Mouse (Mus musculus) cerebellum, postnatal 10 days (tissue): ENCODE measurements around the gene Slc44a3.

ENCODE experiments used
- DNase-seq, 2 experiments: peaks; one replicate each; pipeline ENCODE4 v3.0.0; 2021; ENCODE audit warnings: mixed read lengths in 2 of 2

Slc44a3 gene

GRCm38 (mm10) chr3:121449527-121449926 is 82.7 kb downstream of the Slc44a3 start:
- no peak for DNase-seq

- no peak for DNase-seq
Measured at GRCm38 (mm10) chr3:121448606-121449005, 83.6 kb downstream of the Slc44a3 start.

GRCm38 (mm10) chr3:121448029-121448468 is 84.2 kb downstream of the Slc44a3 start:
- peak in 1 of 2 experiments; percentile 39 for DNase-seq

GRCm38 (mm10) chr3:121446454-121446853 is 85.8 kb downstream of the Slc44a3 start:
- no peak for DNase-seq

- no peak for DNase-seq
Measured at GRCm38 (mm10) chr3:121444414-121444813, 87.8 kb downstream of the Slc44a3 start.

- DNase-seq, result no peak
Measured at GRCm38 (mm10) chr3:121443861-121444271, 88.3 kb downstream of the Slc44a3 start.

GRCm38 (mm10) chr3:121442288-121442687 is 89.9 kb downstream of the Slc44a3 start:
- DNase-seq, result no peak

- no peak for DNase-seq
Measured at GRCm38 (mm10) chr3:121441504-121441903, 90.7 kb downstream of the Slc44a3 start.

- no peak for DNase-seq
Measured at GRCm38 (mm10) chr3:121439623-121440161, 92.5 kb downstream of the Slc44a3 start.

GRCm38 (mm10) chr3:121437996-121438395 is 94.2 kb downstream of the Slc44a3 start:
- no peak for DNase-seq

- no peak for DNase-seq
Measured at GRCm38 (mm10) chr3:121437070-121437469, 95.1 kb downstream of the Slc44a3 start.

- no peak for DNase-seq
Measured at GRCm38 (mm10) chr3:121435296-121435695, 96.9 kb downstream of the Slc44a3 start.

GRCm38 (mm10) chr3:121433968-121434533 is 98.2 kb downstream of the Slc44a3 start:
- no peak for DNase-seq

GRCm38 (mm10) chr3:121433359-121433758 is 98.8 kb downstream of the Slc44a3 start:
- DNase-seq, result no peak

GRCm38 (mm10) chr3:121430289-121430936 is 101.8 kb downstream of the Slc44a3 start:
- DNase-seq, result no peak

GRCm38 (mm10) chr3:121429469-121429868 is 102.7 kb downstream of the Slc44a3 start:
- DNase-seq, result no peak

GRCm38 (mm10) chr3:121428696-121429259 is 103.4 kb downstream of the Slc44a3 start:
- DNase-seq, result no peak

- peak; percentile 34 to 37 for DNase-seq
Measured at GRCm38 (mm10) chr3:121428230-121428629, 104.0 kb downstream of the Slc44a3 start.

GRCm38 (mm10) chr3:121427520-121427908 is 104.7 kb downstream of the Slc44a3 start:
- DNase-seq, result peak; percentile 81 to 86

GRCm38 (mm10) chr3:121426621-121427519 is 105.3 kb downstream of the Slc44a3 start:
- peak; percentile 83 to 86 for DNase-seq

- peak; percentile 97 to 98 for DNase-seq
Measured at GRCm38 (mm10) chr3:121425861-121426620, 106.2 kb downstream of the Slc44a3 start, which contains the start of gene Cnn3. Gene Cnn3, plus strand, starts transcription at chr3:121426497.

GRCm38 (mm10) chr3:121422405-121422804 is 109.8 kb downstream of the Slc44a3 start:
- DNase-seq, result no peak
